Mouse (Mus musculus): ENCODE data around the gene Arhgap6.

Gene Arhgap6

GRCm38 (mm10) chrX:169007066-169007465, 212.2 kb downstream of the Arhgap6 start:
- no peak for DNase-seq

DNA sequence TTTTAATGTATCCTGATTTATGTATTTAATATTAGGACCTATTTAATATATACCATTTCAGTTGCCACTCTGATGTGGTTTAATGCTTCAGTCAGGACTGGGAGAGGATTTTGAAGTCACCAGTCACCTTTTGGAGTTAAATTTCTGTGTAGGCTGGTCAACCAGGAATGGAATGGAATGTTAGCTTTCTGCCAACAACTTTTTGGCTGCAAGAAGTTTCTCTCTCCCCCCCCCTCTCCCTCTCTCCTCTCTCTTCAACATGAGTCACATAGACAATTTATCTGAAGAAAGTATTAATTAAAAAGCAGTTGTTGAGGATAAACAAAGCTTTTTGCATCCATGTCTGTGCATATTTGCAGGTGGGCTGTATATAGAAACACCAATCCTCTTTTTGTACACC, 217.8 kb downstream of the Arhgap6 start:
- DNase-seq = no peak

GRCm38 (mm10) chrX:169034390-169034789, 239.5 kb downstream of the Arhgap6 start:
- no peak for DNase-seq

- peak; percentile 83 for DNase-seq
These were observed 241.8 kb downstream of the Arhgap6 start for GRCm38 (mm10) chrX:169036403-169037296.

DNA sequence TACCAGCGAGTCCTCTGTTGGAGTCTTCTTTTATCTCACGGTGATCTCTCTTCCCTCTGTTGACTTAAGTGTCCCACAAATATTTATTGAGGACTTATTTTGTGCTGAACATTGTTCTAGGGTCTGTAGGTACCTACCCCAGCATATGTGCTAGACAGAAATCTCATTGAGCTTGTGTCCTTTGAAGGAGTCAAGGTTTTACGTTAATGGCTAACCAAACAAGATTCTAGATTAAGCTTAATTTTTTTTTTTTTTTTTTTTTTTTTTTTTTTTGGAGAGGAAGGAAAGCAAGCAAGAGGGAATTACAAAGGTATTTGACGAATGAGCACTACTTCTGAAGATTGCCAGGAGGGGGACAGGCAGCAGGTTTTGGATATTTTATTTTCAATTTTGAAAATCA, 242.5 kb downstream of the Arhgap6 start:
- no peak for DNase-seq

- DNase-seq = no peak
These were observed 249.0 kb downstream of the Arhgap6 start for GRCm38 (mm10) chrX:169043872-169044271.

DNA sequence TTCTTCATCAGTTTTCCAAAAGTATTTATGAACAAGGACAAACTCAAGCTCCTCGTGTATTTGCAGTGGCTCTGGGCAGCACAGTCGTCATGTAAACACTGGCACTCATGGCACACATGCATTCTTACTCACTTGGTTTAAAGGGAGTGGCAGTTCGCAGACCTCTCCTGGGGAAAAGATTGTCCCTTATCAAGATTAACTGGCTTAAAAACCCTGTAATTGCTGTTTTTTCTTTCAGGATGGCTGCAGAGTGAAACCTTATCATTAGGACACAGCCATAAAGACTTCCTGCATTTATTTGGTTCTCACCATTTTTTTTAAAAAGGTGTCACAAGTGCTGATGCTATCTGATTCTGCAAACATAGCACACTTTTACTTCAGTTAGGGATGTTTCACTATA, 252.7 kb downstream of the Arhgap6 start:
- DNase-seq = no peak

GRCm38 (mm10) chrX:169049550-169049949, 254.7 kb downstream of the Arhgap6 start:
- no peak for DNase-seq

DNA sequence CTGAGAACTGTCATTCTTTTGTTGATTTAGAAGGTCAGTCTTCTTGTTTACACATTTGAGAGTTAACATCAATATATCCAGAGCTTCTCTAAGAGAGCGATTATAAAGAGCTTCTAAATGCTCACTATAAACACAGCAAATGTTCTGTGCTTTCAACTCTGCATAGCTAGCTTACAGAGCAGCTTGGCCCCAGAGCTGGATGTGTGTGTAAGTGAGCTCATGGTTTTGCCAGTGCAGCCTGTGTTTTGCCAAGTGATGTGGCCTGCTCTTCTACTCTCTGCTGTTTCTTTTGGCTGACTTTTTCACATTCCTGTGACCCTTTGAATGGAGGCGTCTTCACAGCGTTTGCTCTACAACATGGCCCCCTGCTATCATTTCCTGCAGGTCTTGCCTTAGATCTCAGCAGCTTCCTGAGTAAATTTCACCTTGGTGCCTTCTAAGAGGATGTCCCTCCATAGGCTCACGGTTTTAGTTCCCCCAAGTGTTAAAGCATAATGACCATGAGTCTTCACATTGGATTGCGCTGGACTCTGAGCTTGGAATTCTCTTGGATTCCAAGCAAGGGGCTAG, 259.1 kb downstream of the Arhgap6 start:
- peak; percentile 11 for DNase-seq

DNA sequence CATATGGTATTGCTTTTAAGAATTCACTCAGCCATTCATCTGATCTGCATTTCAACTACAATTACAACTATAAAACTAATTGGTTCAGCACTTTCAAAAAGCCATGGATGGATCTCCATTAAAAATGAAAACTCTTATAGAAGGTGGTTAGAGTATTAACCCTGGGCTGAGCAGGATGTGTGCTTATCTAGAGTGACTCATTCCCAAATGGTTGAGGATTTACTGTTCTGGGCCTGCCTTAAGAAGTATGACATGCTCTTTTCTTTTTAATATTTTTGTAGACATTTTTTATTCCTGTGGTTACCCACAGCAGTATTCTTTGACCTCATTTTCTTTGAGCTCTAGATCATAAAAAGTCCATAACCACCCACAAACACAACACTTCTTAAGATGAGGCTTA, 267.7 kb downstream of the Arhgap6 start:
- DNase-seq = no peak

DNA sequence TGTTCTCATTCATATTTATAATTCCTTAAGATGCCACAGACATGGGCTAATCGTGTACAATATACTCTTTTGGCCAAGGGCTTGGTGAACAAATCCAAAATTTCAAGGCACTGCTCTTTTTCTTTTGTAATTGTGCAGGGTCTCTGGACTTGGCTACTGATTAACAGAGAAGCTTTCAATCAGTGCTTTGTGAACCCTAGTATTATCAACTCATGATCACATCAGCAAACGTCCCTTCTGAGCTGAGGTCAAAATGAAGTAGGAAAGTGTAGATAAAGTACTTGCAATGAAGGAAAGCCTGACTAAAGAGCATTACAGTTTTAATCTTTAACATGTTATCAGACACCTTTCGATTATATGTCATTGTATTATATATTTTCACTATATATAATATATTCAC, 270.4 kb downstream of the Arhgap6 start:
- no peak for DNase-seq

- DNase-seq = no peak
These were observed 271.0 kb downstream of the Arhgap6 start for GRCm38 (mm10) chrX:169065922-169066321.

- no peak for DNase-seq
These were observed 280.1 kb downstream of the Arhgap6 start for GRCm38 (mm10) chrX:169075020-169075419.

- no peak for DNase-seq
These were observed 286.7 kb downstream of the Arhgap6 start for GRCm38 (mm10) chrX:169081609-169082008.

DNA sequence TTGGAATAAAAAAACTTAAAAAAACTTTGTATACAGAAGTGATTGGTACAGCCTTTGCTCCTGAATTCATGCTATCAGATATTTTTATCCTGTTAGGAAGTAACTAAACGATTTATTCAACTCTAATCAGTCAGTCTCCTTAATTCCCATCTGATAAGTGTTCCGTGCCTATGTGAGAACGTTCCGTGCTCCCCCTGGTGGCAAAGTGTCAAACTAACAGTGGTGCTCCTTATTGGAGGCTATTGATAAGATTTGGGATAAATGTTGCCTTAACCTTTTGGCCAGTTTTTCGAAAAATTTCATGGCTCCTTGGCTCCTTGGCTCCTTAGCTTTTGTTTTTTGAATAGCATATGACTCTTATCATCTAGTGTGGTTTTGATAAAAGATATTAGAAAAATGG, 291.0 kb downstream of the Arhgap6 start:
- DNase-seq = peak; percentile 70

DNA sequence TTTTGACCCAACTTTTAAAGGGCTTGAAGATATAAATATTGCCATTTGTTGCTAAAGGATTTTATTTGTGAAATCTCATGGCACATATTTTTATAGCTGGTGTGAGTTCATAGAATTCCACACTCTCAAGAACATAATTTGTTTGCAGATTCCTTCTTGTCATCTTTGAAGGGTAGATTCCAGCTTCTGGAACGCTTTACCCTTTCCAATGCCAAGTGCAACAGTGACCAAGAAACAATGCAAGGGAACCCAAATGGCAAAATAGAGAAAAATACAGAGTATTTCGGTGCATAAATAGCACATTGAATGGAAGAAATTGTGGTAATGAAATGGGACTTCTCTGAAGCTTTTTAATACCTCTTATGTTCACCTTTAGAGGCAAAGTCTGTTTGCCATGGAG, 294.3 kb downstream of the Arhgap6 start:
- no peak for DNase-seq

GRCm38 (mm10) chrX:169094601-169095000, 299.7 kb downstream of the Arhgap6 start:
- no peak for DNase-seq

DNA sequence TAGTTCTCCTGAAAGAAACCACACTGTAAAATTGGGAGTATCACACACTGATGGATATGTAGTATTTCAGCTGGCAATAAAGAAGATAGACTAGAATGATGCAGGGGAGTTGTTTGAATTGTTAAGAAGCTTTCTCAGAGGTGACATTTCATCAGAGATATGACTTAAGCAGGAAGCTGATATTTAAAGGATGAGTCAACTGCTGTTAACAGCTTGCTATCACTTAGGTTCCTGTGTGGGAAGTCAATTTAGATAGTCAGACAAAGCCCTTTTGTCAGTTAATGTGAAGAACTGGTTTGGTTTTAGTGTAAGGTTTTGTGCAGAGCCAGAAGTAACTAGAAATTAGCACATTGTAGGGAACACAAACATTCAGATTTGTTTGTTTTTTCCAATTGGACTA, 300.7 kb downstream of the Arhgap6 start:
- no peak for DNase-seq

DNA sequence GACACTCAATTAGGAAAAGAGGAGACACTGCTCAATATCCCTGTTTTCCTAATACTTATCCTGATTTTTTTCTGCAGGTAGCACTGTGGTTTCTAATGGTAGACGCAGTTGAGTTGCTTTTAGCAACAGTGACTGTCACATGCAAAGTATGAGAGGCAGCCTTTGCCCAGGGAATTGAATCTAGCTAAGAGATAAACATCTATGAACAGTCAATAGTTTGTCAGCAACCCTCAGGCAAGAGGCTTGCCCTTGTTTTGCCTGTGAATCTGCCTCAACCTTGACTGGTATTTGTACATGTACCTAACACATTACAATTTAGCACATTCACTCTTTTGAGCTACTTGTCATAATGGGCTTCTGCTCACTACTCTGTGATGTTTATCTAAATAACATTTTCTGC, 307.8 kb downstream of the Arhgap6 start:
- DNase-seq = no peak

GRCm38 (mm10) chrX:169106048-169106622, 311.2 kb downstream of the Arhgap6 start:
- DNase-seq = peak; percentile 30

- no peak for DNase-seq
These were observed 312.5 kb downstream of the Arhgap6 start for GRCm38 (mm10) chrX:169107372-169107771.

DNA sequence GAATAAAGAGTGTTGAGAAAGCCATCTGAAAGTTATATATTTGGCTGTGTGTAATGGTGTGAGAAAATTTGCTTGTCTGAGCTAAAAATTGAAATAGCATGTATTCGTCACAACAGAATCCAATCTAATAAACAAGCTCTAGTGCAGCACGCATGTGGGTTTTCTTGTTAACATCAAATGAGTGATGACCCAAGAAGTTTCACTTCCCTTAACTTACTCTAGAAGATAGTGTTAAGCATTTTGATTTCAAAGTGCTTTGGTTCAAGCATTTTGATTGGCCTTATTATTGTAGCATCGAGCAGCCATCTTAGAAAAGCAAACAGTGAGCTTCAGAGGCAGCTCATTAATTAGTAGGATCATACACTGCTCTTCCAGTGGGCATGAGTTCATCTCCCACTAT, 315.1 kb downstream of the Arhgap6 start:
- DNase-seq = no peak

GRCm38 (mm10) chrX:169112662-169113061, 317.8 kb downstream of the Arhgap6 start:
- DNase-seq = peak; percentile 32

DNA sequence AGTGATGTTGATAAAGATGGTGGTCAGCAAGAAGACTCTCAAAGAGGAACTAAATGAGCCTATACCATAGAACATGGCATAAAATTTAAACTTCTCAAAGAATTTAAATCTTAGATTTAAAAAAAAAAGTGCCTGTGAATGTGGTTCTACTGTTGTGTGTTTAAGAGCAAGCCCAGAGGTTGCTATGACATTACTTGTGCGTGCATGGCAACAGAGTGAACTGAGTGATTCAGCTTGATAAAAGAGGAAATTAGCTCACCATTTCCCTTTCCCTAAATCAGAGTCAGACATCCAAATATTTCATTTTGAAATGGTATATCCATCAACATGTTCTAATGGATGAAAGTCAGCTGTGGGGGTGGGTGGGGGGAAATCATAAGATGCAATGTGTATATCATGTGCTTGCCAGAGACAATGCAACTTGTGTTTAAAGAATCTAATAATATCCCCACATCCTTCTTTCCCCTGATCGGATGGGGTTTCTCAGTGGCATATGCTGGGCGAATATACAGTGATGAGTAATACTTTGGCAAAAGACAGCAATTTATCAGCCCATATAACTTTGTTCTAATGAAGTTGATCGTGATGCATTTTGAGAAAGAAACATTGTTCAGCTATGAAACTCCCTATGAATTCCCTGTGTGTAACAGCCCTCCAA, 328.3 kb downstream of the Arhgap6 start:
- no peak for DNase-seq
